Mouse (Mus musculus): Measurements from ENCODE around the gene Slc25a39. TPM values are rescaled to one million over a fixed set of nuclear protein-coding genes. Genes with fewer than 3 reads are reported as not detected.
"Not testable (repeated sequence)": the region's sequence is repeated elsewhere in the genome, so short reads cannot be mapped to it uniquely, and the experiment has no call there.

Gene Slc25a39
- total RNA-seq, 1 experiment from 2014 or later = 24.3 TPM

DNA sequence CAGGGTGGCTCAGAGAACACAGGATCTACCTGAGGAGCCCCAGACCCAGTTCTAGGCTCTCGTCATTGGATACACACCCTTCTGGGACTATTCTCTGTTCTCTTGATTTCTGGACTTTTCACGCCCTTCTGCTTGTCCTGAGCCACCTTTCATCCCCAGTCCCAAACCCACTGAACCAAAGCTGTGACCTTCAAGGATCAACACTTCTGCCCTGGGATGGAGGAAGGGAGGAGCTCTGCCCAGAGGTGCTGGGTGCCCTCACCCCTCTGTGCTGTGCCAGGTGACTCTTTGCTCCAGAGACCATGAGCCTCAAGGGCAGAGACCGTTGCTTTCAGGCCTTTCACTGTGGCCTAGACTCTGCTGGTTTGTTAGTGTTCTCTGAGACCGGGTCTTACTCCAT, 38.5 kb downstream of the Slc25a39 start:
- ATAC-seq (replicated peaks in 1 of 2; ENCODE audit: insufficient read depth in 1 of 2, low FRiP score in 2 of 2, low TSS enrichment in 1 of 2, low read depth in 1 of 2, poor library complexity in 2 of 2, severe bottlenecking in 2 of 2) = no peak

DNA sequence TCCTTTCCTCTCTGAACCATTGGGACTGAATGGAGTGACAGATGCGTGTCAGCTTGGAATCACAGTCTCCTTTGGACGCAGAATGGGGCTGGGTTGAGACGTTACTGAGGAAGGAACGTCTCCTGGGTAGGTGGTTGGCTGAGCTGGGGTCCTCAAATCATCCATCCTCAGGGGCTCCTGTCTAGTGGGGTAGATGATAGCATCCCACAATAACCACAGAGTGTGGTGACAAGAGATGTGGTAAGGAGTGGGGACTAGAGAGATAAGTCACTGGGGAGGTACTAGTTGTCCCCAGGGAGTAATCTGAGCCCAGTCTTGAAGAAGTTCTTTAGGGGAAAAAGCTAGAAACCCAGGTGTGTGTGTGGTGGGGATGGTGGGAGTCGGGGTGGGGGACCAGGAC, 39.4 kb downstream of the Slc25a39 start:
- ATAC-seq (replicated peaks in 1 of 2; ENCODE audit: insufficient read depth in 1 of 2, low FRiP score in 2 of 2, low TSS enrichment in 1 of 2, low read depth in 1 of 2, poor library complexity in 2 of 2, severe bottlenecking in 2 of 2) = no peak

DNA sequence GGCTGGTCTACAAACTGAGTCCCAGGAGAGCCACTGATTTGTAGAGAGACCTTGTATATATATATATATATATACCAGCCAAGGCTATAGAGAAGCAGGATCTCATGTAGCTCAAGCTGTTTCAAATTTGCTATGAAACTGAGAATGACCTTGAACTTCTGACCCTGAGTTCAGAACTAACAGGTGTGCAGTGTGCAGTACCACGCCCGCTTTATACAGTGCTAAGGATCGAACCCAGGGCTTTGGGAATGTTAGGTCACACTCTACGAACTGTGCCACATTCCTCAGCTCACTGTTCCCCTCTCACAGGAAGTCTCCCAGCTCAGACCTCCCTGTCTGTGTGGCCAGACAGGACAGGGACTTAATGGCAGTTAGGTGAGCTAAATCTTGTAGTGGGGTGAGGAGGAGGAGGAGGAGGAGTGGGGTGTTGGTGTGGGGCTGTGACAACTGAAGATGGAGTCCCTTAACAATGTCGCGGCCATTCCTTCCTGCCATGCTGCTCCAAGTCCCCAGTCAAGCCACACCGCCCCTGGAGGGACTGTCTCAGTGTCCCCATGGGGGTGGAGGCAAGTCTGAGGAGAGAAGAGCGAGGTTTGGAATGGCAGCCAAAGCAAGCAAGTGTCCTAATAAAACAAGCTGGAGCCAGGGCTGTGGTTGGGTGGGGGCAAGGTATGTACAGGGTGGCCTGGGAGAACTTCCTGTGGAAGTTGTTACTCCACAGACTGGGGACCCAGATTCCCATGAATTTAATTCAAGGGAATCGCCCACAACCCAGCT, 40.1 kb downstream of the Slc25a39 start:
- no peak for ATAC-seq (replicated peaks in 1 of 2; ENCODE audit: insufficient read depth in 1 of 2, low FRiP score in 2 of 2, low TSS enrichment in 1 of 2, low read depth in 1 of 2, poor library complexity in 2 of 2, severe bottlenecking in 2 of 2)

DNA sequence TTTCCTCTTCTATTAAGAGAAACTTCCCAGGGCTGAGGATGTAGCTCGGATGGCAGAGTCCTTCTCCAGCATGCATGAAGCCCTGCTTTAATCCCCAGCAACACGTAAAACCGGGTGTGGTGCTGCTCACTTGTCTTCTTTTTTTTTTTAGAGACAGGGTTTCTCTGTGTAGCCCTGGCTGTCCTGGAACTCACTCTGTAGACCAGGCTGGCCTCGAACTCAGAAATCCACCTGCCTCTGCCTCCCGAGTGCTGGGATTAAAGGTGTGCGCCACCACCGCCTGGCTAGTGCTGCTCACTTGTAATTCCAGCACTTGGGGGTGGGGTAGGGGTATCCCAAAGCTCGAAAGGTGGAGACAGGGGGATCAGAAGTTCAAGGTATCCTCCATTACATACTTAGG, 41.6 kb downstream of the Slc25a39 start, which contains the start of gene Slc4a1:
Gene Slc4a1 (minus strand): TSS at position 101 of the 400 bp plus-strand sequence.
- ATAC-seq (replicated peaks in 1 of 2; ENCODE audit: insufficient read depth in 1 of 2, low FRiP score in 2 of 2, low TSS enrichment in 1 of 2, low read depth in 1 of 2, poor library complexity in 2 of 2, severe bottlenecking in 2 of 2) = not testable (repeated sequence)

DNA sequence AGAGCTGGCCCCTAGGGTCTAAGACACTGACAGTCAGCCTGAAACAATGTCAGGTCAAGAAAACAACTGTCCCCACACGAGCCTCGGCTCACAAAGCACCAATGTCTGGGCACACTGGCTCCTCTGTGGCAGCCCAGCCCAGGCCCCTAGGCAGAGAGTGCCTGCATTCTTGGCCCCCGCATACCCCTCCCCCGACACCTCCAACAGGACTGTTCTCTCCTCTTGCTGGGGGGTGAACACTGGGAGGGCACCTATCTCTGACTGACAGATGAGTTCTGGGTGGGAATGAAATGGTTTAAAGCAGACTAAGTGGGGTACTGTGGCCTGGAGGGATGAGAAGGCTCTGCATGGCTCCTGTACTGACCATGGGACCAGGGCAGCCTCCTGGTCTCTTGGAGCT, 42.0 kb downstream of the Slc25a39 start:
- ATAC-seq (replicated peaks in 1 of 2; ENCODE audit: insufficient read depth in 1 of 2, low FRiP score in 2 of 2, low TSS enrichment in 1 of 2, low read depth in 1 of 2, poor library complexity in 2 of 2, severe bottlenecking in 2 of 2) = no peak

DNA sequence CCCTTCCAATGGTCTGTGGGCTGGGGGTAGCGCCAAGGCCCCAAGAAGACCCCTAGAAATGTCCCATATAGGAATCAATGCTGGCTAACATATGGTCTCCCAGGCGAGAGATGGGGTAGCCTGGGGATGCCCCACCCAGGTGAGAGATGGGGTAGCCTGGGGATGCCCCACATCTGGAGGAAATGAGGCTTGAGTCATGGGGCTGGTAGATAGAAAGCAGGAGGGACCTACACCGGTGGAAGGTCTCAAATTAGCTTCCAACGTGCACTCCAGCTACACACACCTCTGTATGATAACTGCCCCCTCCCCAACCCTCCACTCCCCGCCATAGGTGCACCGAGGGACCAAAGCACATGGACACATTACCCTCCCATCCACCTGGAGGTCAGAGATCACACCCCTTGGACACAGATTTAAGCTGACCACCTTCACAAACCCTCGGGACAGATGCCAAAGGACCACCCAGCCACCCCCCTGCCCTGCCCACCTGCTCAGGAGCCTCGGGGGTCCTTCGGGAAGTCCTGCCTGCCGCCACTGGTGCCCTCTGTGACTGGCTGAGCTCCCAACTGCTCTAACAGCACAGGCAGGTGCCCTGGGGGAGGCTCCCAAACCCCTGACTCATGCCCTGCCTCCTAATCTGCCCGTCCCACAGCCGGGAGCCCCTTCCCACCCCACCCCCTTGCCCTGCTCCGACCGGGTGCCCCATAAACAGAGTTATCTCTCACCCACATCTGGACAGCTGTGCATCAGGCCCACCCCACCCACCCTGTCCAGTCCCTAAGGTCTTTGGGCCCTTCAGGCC, 43.0 kb downstream of the Slc25a39 start:
- no peak for ATAC-seq (replicated peaks in 1 of 2; ENCODE audit: insufficient read depth in 1 of 2, low FRiP score in 2 of 2, low TSS enrichment in 1 of 2, low read depth in 1 of 2, poor library complexity in 2 of 2, severe bottlenecking in 2 of 2)

DNA sequence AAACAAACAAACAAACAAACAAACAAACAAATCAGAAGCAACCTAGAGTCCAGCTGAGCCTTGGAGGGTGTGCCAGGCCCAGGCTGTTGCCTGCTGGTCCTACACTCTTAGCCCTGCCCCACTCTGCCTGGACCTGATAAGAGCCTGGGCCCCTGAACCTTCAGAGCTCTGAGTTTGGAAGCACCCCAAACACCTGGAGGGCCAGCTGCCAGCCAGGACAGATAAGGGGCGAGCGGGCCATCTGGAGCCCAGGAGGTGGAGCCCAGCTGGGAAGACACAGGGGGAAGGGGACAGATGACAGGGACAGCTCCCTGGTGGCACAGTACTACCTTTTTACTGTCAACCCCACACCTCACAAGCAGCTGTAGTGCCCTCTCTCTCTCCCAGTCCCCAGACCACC, 44.1 kb downstream of the Slc25a39 start:
- peak in 1 of 2 experiments; percentile 26; a peak in 1 of 4 replicates for ATAC-seq (replicated peaks in 1 of 2; ENCODE audit: insufficient read depth in 1 of 2, low FRiP score in 2 of 2, low TSS enrichment in 1 of 2, low read depth in 1 of 2, poor library complexity in 2 of 2, severe bottlenecking in 2 of 2)

DNA sequence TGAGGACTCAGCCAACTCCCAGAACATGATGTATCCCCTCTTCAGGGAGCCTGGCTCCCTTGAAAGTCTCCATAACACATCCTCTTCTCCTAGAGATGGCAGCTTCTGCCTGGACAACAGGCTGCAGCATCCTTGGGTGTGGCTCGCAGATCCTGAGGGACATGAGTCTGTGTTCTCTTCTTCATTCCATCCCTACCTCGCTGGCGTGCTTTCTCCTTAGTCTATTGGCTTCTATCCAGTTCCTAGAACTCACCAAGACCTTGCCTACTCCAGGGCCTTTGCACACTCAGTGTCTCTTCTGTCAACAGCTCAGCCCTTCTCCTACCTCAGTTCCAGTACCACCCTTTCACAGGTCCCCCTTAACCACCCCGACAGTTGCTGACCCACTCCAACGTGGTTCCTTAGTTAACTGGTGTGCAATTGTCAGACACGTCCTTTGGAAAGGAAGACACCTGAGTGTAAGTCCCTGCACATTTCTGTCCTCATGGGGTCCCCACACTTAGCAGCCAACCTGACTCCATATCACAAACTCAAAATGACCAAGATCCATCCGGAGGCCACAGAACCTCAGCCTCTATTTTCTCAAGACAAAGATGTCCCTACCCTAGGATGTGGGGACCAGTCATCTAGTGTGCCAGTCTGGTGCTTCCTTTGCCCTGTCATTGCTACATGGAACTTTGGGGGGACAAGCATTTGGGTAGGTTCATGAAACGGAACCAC, 45.8 kb downstream of the Slc25a39 start:
- ATAC-seq (replicated peaks in 1 of 2; ENCODE audit: insufficient read depth in 1 of 2, low FRiP score in 2 of 2, low TSS enrichment in 1 of 2, low read depth in 1 of 2, poor library complexity in 2 of 2, severe bottlenecking in 2 of 2) = no peak

DNA sequence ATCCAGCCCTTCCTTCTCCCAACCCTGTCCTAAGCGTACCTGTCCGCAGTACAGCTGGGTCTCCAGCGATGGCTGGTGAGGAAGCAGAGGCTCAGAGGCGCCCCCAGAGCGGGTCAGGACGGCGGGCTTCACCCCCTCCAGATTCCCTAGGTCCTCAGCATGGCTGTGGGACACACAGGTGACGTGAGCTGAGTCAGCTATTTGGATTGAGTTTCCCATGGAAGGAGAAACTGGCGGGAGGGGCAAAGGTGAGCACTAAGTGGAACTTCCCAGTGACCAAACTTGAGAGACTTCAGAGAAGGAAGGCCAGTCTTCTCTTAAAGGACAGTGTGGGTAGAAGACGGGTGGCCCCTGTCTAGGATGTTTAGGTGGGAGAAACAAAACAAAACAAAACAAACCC, 49.4 kb downstream of the Slc25a39 start:
- ATAC-seq (replicated peaks in 1 of 2; ENCODE audit: insufficient read depth in 1 of 2, low FRiP score in 2 of 2, low TSS enrichment in 1 of 2, low read depth in 1 of 2, poor library complexity in 2 of 2, severe bottlenecking in 2 of 2) = no peak

DNA sequence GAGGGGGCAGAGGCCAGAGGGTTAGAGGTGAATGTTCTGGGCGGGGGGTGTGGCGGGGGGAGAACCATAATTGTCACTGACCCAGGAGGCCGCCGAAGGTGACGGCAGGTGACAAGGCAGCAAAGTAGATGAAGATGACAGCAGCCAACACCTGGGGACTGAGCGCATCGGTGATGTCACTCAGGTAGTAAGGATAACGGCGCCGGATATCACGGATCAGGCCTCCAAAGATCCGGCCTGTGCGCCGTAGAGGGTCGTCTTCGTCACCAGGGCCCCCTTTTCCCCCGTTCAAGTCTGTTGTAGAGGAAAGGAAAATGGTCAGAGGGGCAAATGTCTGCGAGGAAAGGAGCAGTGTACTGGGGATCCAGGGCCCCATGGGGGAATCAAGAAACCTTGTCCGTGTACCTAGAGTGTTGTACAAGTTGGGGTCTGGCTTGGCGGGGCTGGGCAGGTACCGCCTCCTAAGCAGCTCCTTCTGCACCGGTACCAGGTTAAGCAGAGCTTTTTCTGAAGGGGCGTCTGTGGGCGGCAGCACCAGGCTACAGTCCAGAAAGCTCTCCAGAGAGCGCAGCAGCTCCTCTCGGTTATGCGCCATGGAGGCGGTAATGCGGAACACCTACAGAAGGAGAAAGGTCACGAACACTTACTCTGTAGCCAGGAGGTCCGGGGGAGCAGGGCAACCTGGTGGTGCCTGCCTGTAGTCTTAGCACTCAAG, 51.0 kb downstream of the Slc25a39 start:
- no peak for ATAC-seq (replicated peaks in 1 of 2; ENCODE audit: insufficient read depth in 1 of 2, low FRiP score in 2 of 2, low TSS enrichment in 1 of 2, low read depth in 1 of 2, poor library complexity in 2 of 2, severe bottlenecking in 2 of 2)

DNA sequence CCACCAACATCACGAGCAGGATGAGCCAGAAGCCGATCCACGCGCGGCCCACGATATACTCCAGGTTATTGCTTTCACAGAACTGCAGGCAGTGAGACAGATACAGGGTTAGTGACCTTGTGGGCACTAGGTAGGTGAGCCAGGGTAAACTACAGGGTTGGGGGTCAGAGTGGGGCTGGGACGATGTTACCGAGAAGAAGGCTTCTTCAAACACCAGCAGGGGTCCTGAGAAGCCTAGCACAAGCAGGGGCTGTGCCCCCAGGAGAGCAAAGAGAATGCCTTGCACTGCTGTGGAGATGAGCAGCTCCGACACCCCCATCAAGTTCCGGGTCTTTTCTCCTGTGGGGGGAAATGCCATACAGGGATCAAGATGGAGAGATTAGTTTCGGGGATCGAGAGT, 51.6 kb downstream of the Slc25a39 start:
- ATAC-seq (replicated peaks in 1 of 2; ENCODE audit: insufficient read depth in 1 of 2, low FRiP score in 2 of 2, low TSS enrichment in 1 of 2, low read depth in 1 of 2, poor library complexity in 2 of 2, severe bottlenecking in 2 of 2) = no peak

DNA sequence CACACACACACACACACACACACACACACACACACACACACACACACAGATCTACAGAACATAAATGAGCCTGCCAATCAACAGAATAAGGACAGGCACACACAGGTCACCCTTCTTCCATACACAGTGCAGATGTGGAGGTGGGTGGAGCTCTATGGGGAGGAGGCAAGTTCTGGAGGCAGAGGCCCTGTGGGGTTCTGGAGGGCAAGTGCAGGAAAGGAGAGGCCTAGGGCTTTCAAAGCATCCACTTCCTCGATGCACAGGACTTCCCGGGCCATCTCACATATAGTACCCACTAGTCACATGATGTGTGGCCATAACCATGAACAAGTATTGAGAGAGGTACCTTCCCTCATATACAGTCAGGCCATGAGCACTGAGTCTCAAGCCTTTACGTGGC, 52.2 kb downstream of the Slc25a39 start:
- ATAC-seq (replicated peaks in 1 of 2; ENCODE audit: insufficient read depth in 1 of 2, low FRiP score in 2 of 2, low TSS enrichment in 1 of 2, low read depth in 1 of 2, poor library complexity in 2 of 2, severe bottlenecking in 2 of 2) = no peak

DNA sequence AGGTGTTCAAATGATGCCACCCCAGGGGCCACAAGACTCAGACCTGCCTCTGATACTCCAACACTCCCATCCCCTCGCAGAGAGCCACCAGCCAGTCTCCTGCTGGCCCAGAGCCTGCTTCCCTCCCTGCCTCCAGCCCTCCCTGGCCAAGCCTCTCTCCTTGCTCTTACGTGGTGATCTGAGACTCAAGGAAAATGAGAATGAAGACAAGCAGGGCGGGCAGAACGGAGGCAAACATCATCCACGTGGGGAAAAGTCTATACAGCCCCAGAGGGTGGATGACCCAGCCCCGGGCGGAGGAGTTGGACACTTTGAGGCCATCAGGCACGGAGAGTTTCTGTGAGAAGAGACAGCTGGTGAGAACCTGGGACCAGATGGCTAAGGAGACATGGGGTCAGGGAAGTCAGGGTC, 54.7 kb downstream of the Slc25a39 start:
- ATAC-seq (replicated peaks in 1 of 2; ENCODE audit: insufficient read depth in 1 of 2, low FRiP score in 2 of 2, low TSS enrichment in 1 of 2, low read depth in 1 of 2, poor library complexity in 2 of 2, severe bottlenecking in 2 of 2) = no peak

Other genes starting within 250 kb of the Slc25a39 start
- 50.5 and 74.3 TPM in 2 replicates for gene Lsm12, start 222.7 kb downstream of the Slc25a39 start, total RNA-seq (2017)
- gene G6pc3, start 218.3 kb downstream of the Slc25a39 start, total RNA-seq (2017) = 27.8 and 42.7 TPM in 2 replicates
- gene Hdac5, start 177.8 kb downstream of the Slc25a39 start, total RNA-seq (2017) = 13.2 and 25.3 TPM in 2 replicates
- 3.6 and 4.9 TPM in 2 replicates for gene BC030867, start 159.1 kb downstream of the Slc25a39 start, total RNA-seq (2017)
- 1.3 TPM in 1 of 2 replicates, not detected in the other for gene Asb16, start 139.2 kb downstream of the Slc25a39 start, total RNA-seq (2017)
- 23.1 and 32.1 TPM in 2 replicates for gene Tmub2, start 123.0 kb downstream of the Slc25a39 start, total RNA-seq (2017)
- gene Atxn7l3, start 111.3 kb downstream of the Slc25a39 start, total RNA-seq (2017) = 24.4 and 26.5 TPM in 2 replicates
- 166 and 196 TPM in 2 replicates for gene Ubtf, start 88.2 kb downstream of the Slc25a39 start, total RNA-seq (2017)
- gene Slc4a1, start 41.7 kb downstream of the Slc25a39 start, total RNA-seq (2017) = 3.7 and 9.8 TPM in 2 replicates
- gene Rundc3a, start 14.5 kb downstream of the Slc25a39 start, total RNA-seq (2017) = 1.5 and 5.6 TPM in 2 replicates
- 28.1 and 35.6 TPM in 2 replicates for gene Grn, start 22.4 kb upstream of the Slc25a39 start, total RNA-seq (2017)
- gene Fam171a2, start 39.7 kb upstream of the Slc25a39 start, total RNA-seq (2017) = 8.1 and 13.5 TPM in 2 replicates
- 39.8 and 44.3 TPM in 2 replicates for gene Itga2b, start 62.2 kb upstream of the Slc25a39 start, total RNA-seq (2017)
- 30.8 and 38.6 TPM in 2 replicates for gene Gpatch8, start 148.4 kb upstream of the Slc25a39 start, total RNA-seq (2017)
- not detected in 2 replicates for gene Gm11627, start 171.5 kb upstream of the Slc25a39 start, total RNA-seq (2017)
- gene Fzd2, start 196.4 kb upstream of the Slc25a39 start, total RNA-seq (2017) = 0.19 TPM in 1 of 2 replicates, not detected in the other